Mouse (Mus musculus) gastrocnemius, postnatal 25 days (tissue): ENCODE results near the gene Gm20388. TPM values are rescaled to one million over a fixed set of nuclear protein-coding genes. Genes with fewer than 3 reads are reported as not detected.
"Not testable (repeated sequence)": the region's sequence is repeated elsewhere in the genome, so short reads cannot be mapped to it uniquely, and the experiment has no call there.

Experiments
- DNase-seq: peaks from one replicate; pipeline ENCODE4 v3.0.0; 2022
- total RNA-seq, 2 experiments: library from RNA; stranded (reverse); gene quantifications; 1 replicate in 1 of 2; 2 replicates in 1 of 2; pipeline ENCODE4 v1.2.3; 2021

Gm20388 gene
- total RNA-seq, 2 experiments from 2014 or later = 6.7 TPM; not detected in 1

- no peak for DNase-seq
Measured at GRCm38 (mm10) chr8:120719586-120720236, 809.1 kb downstream of the Gm20388 start.

GRCm38 (mm10) chr8:120723025-120723424, 812.4 kb downstream of the Gm20388 start:
- DNase-seq = no peak

GRCm38 (mm10) chr8:120724096-120724495, 813.5 kb downstream of the Gm20388 start:
- not testable (repeated sequence) for DNase-seq

GRCm38 (mm10) chr8:120724816-120725575, 814.4 kb downstream of the Gm20388 start:
- no peak for DNase-seq

- DNase-seq = no peak
Measured at GRCm38 (mm10) chr8:120725576-120725950, 814.9 kb downstream of the Gm20388 start.

GRCm38 (mm10) chr8:120726051-120726450, 815.4 kb downstream of the Gm20388 start:
- DNase-seq = no peak

GRCm38 (mm10) chr8:120728488-120729160, 818.0 kb downstream of the Gm20388 start:
- no peak for DNase-seq

- no peak for DNase-seq
Measured at GRCm38 (mm10) chr8:120731582-120731981, 820.9 kb downstream of the Gm20388 start.

- DNase-seq = no peak
Measured at GRCm38 (mm10) chr8:120732068-120732467, 821.4 kb downstream of the Gm20388 start.

GRCm38 (mm10) chr8:120735770-120736481, 825.3 kb downstream of the Gm20388 start, which contains the start of gene Irf8:
Gene Irf8 (plus strand): TSS chr8:120736358.
- peak; percentile 88 for DNase-seq

GRCm38 (mm10) chr8:120736486-120736885, 825.8 kb downstream of the Gm20388 start:
- no peak for DNase-seq

GRCm38 (mm10) chr8:120737166-120737565, 826.5 kb downstream of the Gm20388 start:
- no peak for DNase-seq

- no peak for DNase-seq
Measured at GRCm38 (mm10) chr8:120738771-120739170, 828.1 kb downstream of the Gm20388 start.

GRCm38 (mm10) chr8:120739526-120739925, 828.9 kb downstream of the Gm20388 start:
- no peak for DNase-seq

- no peak for DNase-seq
Measured at GRCm38 (mm10) chr8:120740579-120740978, 829.9 kb downstream of the Gm20388 start.

GRCm38 (mm10) chr8:120741001-120741400, 830.4 kb downstream of the Gm20388 start:
- no peak for DNase-seq

- no peak for DNase-seq
Measured at GRCm38 (mm10) chr8:120741815-120742530, 831.3 kb downstream of the Gm20388 start.

GRCm38 (mm10) chr8:120743149-120743897, 832.7 kb downstream of the Gm20388 start:
- DNase-seq = no peak

- no peak for DNase-seq
Measured at GRCm38 (mm10) chr8:120743898-120744290, 833.3 kb downstream of the Gm20388 start.

GRCm38 (mm10) chr8:120744448-120744847, 833.8 kb downstream of the Gm20388 start:
- no peak for DNase-seq

- no peak for DNase-seq
Measured at GRCm38 (mm10) chr8:120745226-120745625, 834.6 kb downstream of the Gm20388 start.
